Mouse (Mus musculus): Measurements from ENCODE around the gene Foxn3.

DNA sequence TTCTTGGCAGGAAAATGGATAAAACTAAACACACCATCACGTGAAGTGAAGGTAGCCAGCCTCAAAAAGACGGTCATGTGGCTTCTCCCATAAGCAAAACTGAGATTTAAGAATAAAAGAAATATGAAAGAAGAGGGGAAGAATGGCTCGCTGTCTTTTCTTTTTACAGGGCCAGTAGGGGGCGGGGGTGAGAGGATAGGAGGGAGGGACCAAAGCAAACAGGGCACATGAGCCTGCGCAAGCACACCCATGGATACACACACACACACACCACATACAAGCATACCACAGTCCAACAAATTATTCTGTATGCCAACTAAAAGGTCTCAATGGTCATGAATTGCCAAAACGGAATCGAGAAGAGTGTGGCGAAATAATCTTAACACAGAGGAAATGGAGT lies 12.8 kb downstream of the Foxn3 start:
- no peak for TF ChIP-seq CTCF (IDR thresholded peaks at IDR 0.05; ENCODE audit: extremely low read depth, insufficient read depth, insufficient read length, insufficient replicate concordance)
- no peak for TF ChIP-seq POLR2A (IDR thresholded peaks at IDR 0.05; ENCODE audit: low read depth, low read length)

Measured in spleen, adult 2 months (tissue).